Mouse (Mus musculus): ENCODE results near the gene Skap1. TPM values are rescaled to one million over a fixed set of nuclear protein-coding genes. Genes with fewer than 3 reads are reported as not detected.

Skap1 gene
- total RNA-seq, 4 experiments from 2014 or later, result 1.1 to 2.8 (median 2.3) TPM

- DNase-seq (ENCODE audit: low spot score in 2 of 2), result no peak
These were observed 95.8 kb downstream of the Skap1 start for GRCm38 (mm10) chr11:96560229-96560628.

DNA sequence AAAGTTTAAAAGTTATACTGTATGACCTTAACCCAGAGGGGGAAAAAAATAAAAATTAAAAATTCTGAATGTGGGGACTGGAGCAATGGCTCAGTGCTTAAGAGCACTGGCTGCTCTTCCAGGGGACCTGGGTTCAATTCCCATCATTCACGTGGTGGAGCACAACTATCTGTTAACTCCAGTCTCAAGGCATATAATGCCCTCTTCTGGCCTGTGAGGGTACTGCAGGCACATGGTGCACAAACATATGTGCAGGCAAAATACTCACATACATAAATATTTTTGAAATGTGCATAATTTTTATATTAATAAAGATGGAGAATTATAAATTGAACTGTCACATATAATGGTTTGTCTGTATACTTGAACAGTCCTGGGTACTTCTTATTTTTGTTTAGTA lies 99.7 kb downstream of the Skap1 start:
- no peak for DNase-seq (ENCODE audit: low spot score in 2 of 2)

- no peak for DNase-seq (ENCODE audit: low spot score in 2 of 2)
These were observed 108.1 kb downstream of the Skap1 start for GRCm38 (mm10) chr11:96572515-96572914.

GRCm38 (mm10) chr11:96576491-96577427 lies 112.4 kb downstream of the Skap1 start:
- DNase-seq (ENCODE audit: low spot score in 2 of 2), result no peak

GRCm38 (mm10) chr11:96578551-96579283 lies 114.3 kb downstream of the Skap1 start:
- no peak for DNase-seq (ENCODE audit: low spot score in 2 of 2)

GRCm38 (mm10) chr11:96581604-96582384 lies 117.4 kb downstream of the Skap1 start:
- DNase-seq (ENCODE audit: low spot score in 2 of 2), result no peak

- DNase-seq (ENCODE audit: low spot score in 2 of 2), result no peak
These were observed 118.2 kb downstream of the Skap1 start for GRCm38 (mm10) chr11:96582595-96582994.

GRCm38 (mm10) chr11:96589828-96590227 lies 125.4 kb downstream of the Skap1 start:
- DNase-seq (ENCODE audit: low spot score in 2 of 2), result no peak

- no peak for DNase-seq (ENCODE audit: low spot score in 2 of 2)
These were observed 131.5 kb downstream of the Skap1 start for GRCm38 (mm10) chr11:96595890-96596289.

DNA sequence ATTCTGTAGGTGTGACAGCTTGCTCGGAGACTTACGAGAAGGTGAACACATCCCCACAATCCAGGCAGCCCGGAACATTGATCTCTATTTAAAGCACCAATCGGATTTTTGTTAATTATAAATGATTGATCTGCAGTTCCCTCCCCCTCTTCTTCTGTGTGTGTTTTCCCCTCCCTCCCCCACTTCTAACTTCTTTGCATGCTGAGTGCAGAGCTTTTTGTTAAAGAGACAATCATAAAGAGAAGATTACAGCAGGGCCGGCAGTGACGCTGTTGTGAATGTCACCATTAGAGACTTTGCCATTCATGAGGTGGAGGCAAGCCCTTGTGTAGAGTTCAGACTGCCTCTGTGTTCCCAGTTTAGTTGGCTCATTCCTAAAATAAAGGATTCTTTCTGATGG lies 131.9 kb downstream of the Skap1 start:
- DNase-seq (ENCODE audit: low spot score in 2 of 2), result no peak

GRCm38 (mm10) chr11:96602806-96603205 lies 138.4 kb downstream of the Skap1 start:
- DNase-seq (ENCODE audit: low spot score in 2 of 2), result no peak

DNA sequence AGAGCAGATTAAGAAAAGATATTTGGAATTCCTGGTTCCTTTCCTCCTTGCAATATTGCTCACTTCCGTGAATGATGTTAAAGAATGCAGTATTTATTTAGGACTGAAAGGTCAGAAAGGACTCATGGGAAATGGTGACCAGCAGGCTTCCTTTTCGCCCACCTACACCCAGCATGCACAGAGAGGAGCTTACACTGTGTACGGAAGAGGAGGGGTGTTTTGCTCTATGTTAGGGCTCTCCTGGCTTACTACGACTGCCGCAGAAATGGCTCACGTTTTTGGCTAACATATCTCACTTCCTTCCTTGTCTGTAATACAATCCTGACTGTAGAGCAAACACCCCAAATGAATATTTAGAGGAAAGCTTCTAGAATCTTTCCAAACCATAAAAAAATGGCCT lies 139.9 kb downstream of the Skap1 start:
- no peak for DNase-seq (ENCODE audit: low spot score in 2 of 2)

DNA sequence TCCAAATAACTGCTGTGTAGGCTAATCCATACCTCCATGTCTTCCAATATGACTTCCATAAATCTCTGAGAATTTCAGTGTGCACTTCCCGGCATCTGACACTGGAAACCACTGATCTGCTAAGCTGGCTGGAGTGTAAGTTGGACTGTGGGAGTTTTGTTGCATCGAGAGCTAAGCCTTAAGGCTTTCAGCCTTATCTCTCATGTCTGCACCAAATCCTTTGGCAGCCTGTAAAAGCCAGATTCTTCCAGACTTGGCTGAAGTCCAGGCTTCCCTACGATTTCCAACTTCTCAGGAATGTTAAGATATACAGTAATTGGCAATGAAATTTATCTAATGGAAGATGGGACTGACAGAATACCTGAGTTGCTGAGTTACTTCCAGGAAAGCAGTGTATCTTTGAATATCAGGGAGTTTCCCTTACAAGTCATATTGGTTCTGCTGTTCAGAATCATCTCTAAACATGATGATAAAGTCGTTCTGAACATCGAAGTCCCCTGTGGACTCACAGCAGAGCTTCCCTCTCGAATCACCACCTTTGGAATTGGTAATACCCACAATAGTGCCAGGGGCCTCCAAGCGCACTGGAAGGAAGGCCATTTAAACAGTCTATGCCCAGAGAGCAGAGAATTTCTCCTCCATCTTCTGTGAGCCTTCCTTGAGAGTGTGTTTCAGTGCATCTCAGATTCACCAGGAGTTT lies 140.5 kb downstream of the Skap1 start:
- DNase-seq (ENCODE audit: low spot score in 2 of 2), result no peak

DNA sequence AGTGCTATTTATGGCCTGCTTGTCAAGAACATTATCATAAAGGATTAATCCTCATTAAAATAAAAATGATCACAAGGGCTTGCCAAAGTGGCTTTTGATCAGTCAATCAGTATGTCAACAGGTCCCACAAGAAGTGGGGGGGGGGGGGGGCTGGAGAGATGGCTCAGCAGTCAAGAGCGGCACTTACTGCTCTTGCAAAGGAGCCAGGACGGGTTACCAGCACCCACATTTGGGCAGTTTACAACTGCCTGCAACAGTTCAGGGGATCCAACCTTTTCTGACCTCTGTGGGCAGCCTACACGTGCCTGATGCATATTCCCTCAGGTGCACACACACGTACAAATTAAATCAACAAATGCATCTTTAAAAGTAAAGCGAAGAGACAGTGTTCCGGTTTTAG lies 141.1 kb downstream of the Skap1 start:
- DNase-seq (ENCODE audit: low spot score in 2 of 2), result no peak

- no peak for DNase-seq (ENCODE audit: low spot score in 2 of 2)
These were observed 148.2 kb downstream of the Skap1 start for GRCm38 (mm10) chr11:96612596-96612995.

GRCm38 (mm10) chr11:96616792-96617191 lies 152.4 kb downstream of the Skap1 start:
- no peak for DNase-seq (ENCODE audit: low spot score in 2 of 2)

GRCm38 (mm10) chr11:96618789-96619445 lies 154.5 kb downstream of the Skap1 start:
- no peak for DNase-seq (ENCODE audit: low spot score in 2 of 2)

DNA sequence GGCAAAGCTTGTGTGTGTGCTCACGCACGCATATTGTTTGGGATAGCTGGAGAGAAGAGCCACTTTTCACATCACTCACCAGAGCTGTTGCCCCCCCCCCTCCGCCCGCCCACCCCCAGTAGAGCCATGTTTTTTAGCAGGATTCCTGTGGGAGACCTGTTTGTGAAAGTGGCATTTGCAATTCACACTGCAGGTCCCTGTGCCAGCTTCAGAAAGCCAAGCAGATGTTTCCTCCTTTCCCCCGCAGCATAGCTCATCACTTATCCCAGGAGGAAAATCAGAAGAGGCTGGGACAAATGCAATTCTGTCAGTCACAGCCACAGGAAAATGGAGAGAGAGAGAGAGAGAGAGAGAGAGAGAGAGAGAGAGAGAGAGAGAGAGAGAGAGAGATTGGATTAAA lies 155.2 kb downstream of the Skap1 start:
- peak in 1 of 2 experiments; percentile 18 for DNase-seq (ENCODE audit: low spot score in 2 of 2)

- no peak for DNase-seq (ENCODE audit: low spot score in 2 of 2)
These were observed 155.6 kb downstream of the Skap1 start for GRCm38 (mm10) chr11:96620006-96620405.

- no peak for DNase-seq (ENCODE audit: low spot score in 2 of 2)
These were observed 156.3 kb downstream of the Skap1 start for GRCm38 (mm10) chr11:96620660-96621059.
